1 mouse cellular context compared by ENCODE assay signal in the genomic region with DNA sequence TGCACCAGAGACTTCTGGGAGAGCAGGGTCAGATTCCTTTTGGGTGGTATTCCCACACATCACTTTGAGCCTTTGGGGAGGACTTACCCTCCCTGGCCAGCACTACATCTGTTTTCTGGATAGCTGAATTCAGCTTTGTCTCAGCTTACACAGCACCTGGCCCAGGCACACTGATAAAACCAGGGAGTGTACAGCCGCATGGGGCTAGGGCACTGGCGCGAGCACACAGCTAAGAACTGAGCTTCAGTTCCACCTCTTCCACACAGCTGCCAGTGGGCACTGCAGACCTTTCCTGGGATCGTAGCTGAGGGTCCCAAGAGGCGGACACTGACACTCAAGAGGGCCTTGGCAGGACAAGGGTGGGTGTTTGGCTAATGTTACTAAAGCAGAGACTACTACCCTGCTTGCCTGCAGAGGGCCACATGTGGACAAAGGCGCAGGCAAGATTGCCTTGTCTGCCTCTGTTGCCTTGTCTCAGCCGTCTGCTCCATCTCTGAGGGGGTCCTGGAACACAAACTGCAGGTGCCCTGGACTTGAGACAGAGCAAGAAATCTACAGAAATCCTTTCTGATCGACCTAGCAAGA.
TF ChIP-seq lines count a peak whose summit lies in the region.

No protein-coding gene starts in this region.

TF ChIP-seq in MEL, 35 proteins besides CTCF, POLR2A, EP300 and RAD21 (continued from another document):
- TF ChIP-seq UBTF (IDR thresholded peaks at IDR 0.05; ENCODE audit: borderline replicate concordance, insufficient read depth, low read depth, low read length) (no peak), E2F4 (IDR thresholded peaks at IDR 0.05; ENCODE audit: borderline replicate concordance, low read depth, low read length) (no peak), ZC3H11A (IDR thresholded peaks at IDR 0.05; ENCODE audit: low read depth, low read length) (no peak), MAX (IDR thresholded peaks at IDR 0.05; ENCODE audit: low read length) (no peak), MEF2A (IDR thresholded peaks at IDR 0.05; ENCODE audit: extremely low read depth, insufficient replicate concordance, low read depth, low read length, poor library complexity, severe bottlenecking) (no peak), HCFC1 (IDR thresholded peaks at IDR 0.05; ENCODE audit: low read depth, low read length) (no peak), TAL1 (IDR thresholded peaks at IDR 0.05; ENCODE audit: low read length) (no peak), GABPA (IDR thresholded peaks at IDR 0.05; ENCODE audit: low read depth, low read length) (no peak), RCOR1 (IDR thresholded peaks at IDR 0.05; ENCODE audit: low read depth, low read length) (no peak), MYC (IDR thresholded peaks at IDR 0.05; ENCODE audit: low read depth, low read length) (no peak), ZNF384 (IDR thresholded peaks at IDR 0.05; ENCODE audit: low read depth, low read length) (no peak), ELF1 (IDR thresholded peaks at IDR 0.05; ENCODE audit: low read depth, low read length) (no peak), ZKSCAN1 (IDR thresholded peaks at IDR 0.05; ENCODE audit: low read depth, low read length) (no peak), MXI1 (IDR thresholded peaks at IDR 0.05; ENCODE audit: low read depth, low read length) (no peak), MAZ (IDR thresholded peaks at IDR 0.05; ENCODE audit: low read depth, low read length) (no peak), USF1 (IDR thresholded peaks at IDR 0.05; ENCODE audit: low read depth, low read length) (no peak), JUND (IDR thresholded peaks at IDR 0.05; ENCODE audit: low read depth, low read length) (no peak)
